Mouse (Mus musculus) T-helper 2 cell (primary cell): ENCODE measurements around the gene Sap30l.
"Not testable (repeated sequence)": the region's sequence is repeated elsewhere in the genome, so short reads cannot be mapped to it uniquely, and the experiment has no call there.

Source experiments
- in situ Hi-C: fragments of 300-600 bp; cut with MboI, MseI; formaldehyde crosslinking; loops from one replicate; pipeline ENCODE4 v1.15.1; 2025; ENCODE audit warnings: high pct_unique_total_duplicates

The Sap30l gene

GRCm38 (mm10) chr11:57829871-57830775, 28.7 kb downstream of the Sap30l start:
- in situ Hi-C loops = no loop called here

DNA sequence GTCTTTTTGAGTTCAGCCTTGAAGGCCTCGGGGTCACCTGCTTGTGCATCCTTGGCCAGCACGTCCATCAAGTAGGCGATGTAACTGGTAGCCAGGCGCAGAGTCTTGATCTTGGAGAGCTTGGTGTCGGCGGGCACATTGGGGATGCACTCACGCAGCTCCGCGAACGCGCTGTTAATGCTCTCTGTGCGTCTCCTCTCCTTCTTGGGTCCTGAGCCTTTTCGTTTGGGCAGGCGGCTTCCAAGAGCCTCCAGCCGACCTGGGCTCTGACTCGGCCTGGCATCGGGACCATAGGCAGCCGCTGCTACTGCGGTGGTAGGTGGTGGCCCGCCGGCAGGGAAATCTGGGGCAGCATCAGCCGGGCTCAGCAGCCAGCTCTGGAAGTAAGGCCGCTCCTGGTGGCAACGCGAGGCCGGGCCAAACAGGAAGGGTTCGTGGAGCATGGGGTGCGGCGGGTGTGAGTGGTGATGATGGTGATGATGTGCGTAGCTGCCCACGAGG, 29.9 kb downstream of the Sap30l start:
- in situ Hi-C loops = no loop called here

DNA sequence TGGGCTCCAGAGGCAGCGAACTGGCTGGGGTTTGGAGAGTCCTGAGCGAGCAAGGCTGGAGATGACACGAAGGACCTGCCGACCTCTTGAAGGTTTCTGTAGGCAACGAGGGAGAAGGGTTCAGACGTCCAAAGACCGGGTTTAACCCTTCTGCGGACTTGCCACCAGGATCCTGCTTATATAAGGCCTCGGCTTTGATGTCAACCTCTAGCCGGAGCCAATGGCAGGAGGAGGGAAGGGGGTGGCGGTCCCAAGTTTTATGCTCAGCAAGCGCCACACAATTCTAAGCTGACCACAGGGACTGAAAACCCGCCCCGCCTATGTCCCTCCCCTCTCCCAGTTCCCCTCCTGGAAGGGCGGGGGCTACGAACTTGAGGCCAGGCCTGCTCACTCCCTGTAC, 30.4 kb downstream of the Sap30l start:
- in situ Hi-C loops = no loop called here

DNA sequence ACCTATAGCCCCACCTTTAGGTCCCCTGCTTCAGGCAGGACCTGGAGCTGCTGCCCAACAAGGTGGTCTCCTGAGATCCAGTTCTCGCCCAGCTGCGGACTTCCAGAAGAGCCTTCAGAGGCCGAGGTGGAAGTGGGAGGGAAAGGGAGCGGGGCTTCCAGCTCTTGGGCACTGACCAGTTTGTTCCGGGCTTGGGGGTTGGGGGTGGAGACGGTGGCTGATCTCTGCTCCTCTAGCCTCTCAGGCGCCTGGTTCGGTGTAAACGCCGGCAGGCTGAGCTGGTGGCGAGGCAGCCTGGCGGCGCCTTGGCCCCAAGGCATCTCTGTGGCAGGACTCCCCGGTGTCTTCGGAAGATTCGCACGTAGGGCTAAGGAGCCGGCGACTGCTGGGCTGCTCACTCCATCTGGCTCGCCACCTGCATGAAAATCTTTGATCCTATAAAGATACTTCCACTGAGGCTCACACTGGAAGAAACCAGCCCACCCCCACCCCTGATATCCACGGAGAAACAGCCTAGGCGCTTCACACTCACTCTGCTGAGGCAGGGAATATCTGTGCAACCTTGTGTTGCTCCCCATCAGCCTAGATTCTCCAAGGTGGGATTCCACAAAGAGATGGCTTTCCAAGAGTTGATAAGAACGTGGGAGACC, 31.2 kb downstream of the Sap30l start, which contains the start of gene Hand1:
Gene Hand1, minus strand, starts transcription at position 267 of the 650 bp plus-strand sequence.
- in situ Hi-C loops = no loop called here

GRCm38 (mm10) chr11:57833296-57833977, 32.0 kb downstream of the Sap30l start:
- in situ Hi-C loops = no loop called here

GRCm38 (mm10) chr11:57834031-57834430, 32.6 kb downstream of the Sap30l start:
- in situ Hi-C loops = no loop called here

- in situ Hi-C loops = no loop called here
Observed at GRCm38 (mm10) chr11:57835331-57835730, 33.9 kb downstream of the Sap30l start.

- in situ Hi-C loops = no loop called here
Observed at GRCm38 (mm10) chr11:57835931-57836330, 34.5 kb downstream of the Sap30l start.

GRCm38 (mm10) chr11:57836401-57836800, 35.0 kb downstream of the Sap30l start:
- in situ Hi-C loops = no loop called here

DNA sequence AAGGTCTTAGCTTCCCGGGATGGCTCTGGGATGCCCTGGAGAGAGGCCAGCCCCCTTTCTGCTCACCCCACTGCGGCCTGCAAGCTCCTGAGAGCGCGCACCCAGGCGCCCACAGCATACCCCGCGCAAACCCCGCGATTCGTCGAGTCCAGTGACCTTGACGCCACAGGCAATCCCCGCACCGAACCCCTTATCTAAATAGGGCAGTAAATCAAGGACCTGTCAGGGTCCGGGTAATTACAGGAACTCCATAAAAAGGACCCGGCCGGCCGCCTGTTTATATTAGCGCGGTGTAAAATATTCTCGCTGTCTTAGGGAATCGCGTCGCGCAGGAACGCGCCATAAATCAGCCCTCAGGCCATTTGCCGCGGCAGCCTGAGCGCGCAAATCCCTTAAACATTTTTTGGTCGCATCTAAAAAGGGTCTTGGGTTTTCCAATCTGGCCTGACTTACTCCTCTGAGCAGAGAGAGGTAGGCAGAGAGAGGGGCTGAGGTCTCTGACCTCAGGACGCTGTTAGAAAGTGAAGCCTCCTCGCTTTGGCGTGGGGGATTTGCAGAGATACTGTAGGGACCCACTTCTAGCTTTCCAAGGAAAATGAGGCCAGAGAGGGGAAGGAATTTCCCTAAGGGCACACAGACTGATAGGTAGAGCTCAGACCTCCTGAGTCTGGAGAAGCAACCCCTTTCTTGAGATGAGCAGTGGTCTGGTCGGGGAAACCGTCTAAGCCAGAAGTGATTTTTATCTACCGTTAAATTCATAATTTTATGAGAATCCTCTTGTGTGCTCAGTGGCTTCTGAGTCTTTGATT, 35.6 kb downstream of the Sap30l start:
- in situ Hi-C loops = no loop called here

DNA sequence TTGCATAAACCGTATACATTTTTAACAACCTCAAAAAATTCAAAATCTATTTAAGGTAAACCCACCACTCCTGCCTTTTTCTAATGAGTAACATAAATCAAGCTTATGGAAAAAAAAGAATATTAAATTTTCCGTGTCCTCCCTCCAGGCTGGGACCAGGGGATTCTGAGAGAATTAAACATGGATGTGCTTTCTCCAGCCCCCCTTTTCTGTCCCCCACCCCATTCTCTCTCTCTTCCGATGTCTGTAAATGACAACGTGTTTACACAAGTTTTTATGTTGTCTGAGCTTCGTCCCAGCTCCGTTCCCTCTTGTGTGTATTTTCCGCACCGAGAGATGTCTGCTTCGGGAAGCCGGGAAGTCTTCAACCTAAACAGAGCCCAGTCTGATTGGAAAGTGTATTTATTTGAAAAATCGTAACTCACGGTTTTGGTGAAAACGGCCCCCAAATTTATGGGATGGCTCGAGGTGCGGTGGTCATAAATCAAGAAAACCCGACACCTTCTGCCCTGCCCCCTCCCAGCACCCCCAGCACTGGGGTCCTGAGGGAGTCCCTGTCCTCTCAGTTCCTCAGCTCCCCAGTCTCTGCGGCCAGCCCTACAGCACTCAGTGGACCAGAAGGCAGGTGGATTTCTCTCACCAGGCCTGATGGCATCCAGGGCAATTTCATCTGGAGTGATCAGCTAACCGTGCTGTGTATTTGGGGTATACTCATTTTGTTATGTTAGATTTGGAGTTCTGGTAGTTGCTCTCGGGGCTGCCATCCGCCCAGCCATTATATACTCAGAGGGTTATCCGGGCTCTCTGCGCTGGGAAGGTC, 36.6 kb downstream of the Sap30l start:
- in situ Hi-C loops = no loop called here

DNA sequence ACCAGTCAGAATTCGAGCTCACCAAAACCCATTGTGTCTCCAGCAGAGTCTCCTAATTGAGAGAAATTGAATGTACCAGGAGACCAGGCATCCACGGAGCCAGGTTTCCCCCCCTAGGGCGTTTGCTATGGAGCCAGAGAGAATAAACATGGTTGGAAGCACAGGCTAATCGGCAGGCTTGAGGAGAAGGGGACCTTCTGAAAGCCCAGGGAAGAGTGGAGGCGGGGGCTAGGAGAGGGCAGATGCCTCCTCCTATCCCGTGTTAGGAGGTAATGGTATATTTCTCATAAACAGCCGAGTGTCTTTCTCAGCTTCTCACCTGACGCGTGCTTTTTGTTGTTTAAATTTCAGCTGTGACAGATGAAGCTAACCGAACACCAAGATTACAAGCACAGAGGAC, 39.5 kb downstream of the Sap30l start:
- in situ Hi-C loops = no loop called here

- in situ Hi-C loops = no loop called here
Observed at GRCm38 (mm10) chr11:57841391-57841790, 40.0 kb downstream of the Sap30l start.

GRCm38 (mm10) chr11:57846421-57847363, 45.3 kb downstream of the Sap30l start:
- in situ Hi-C loops = not testable (repeated sequence)

DNA sequence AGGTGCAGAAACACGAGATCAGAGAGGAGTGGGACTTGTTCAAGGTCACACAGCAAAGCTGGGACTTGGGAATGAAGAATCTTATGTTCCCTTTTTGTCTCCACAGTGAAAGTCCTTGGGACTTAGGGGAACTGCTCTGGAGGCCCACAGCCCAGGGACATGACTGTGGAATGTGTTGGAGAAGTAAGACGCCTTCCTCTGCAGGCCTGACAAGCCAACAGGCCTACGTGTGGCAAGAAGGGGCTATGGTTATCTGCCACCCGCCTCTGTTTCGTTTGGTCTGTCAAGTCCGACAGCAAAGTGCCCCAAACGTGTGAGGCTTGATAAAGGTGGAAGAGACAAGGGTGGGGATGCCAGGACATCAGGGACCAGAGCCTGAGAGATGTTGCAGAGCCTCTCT, 46.0 kb downstream of the Sap30l start:
- in situ Hi-C loops = no loop called here

GRCm38 (mm10) chr11:57850298-57850697, 48.9 kb downstream of the Sap30l start:
- in situ Hi-C loops = no loop called here

DNA sequence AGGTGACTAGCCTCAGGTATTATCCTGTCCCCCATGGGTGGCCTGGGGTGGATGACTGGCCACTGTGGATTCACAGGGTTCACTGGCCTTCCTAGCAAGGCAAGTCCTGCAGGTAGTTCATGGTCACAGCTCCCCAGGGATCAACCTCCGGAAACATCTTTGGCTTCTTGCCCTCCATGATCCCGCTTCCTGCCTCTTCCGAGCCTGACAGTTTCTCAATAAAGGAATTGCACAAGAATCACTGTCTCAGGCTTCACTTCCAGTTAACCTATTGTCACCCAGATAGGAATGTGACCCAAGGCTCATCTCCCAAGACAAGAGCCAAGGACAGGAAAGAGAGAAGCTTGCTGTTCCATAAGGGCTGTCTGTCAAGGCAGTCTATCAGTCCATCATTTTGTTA, 49.5 kb downstream of the Sap30l start:
- in situ Hi-C loops = no loop called here

- in situ Hi-C loops = no loop called here
Observed at GRCm38 (mm10) chr11:57853571-57853970, 52.1 kb downstream of the Sap30l start.

GRCm38 (mm10) chr11:57857709-57858108, 56.3 kb downstream of the Sap30l start:
- in situ Hi-C loops = no loop called here
